In the genomic region with DNA sequence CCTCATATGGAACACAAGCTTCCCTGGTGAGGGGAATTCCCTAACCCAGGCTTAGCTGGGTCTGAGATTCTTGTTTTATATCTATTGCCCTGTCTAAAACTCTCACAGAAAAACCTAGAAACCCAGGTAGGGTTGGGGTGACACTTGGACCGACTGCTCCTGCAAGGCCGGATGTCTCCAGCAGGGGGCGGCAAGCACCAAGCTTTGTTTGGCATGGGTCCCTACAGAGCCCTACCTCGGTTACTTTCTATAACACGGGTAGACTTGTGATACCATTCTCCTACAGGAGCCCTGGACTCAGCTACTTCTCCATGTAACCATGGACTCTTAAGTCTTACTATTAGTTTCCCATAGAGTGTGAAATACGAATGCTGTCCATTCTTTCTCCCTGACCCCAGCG, we compare ENCODE assay signal across 9 mouse cellular contexts. TPM values are rescaled to one million over a fixed set of nuclear protein-coding genes. Genes with fewer than 3 reads are reported as not detected.
DNase-seq lines count a peak whose midpoint lies in the region; ATAC-seq and TF ChIP-seq lines count a peak whose summit lies in the region.
"Had no signal": no experiment of that assay in that cellular context is flagged by ENCODE, and none has a peak within 500 bp of the region (broad histone marks: within the 10 kb centered on the region; RNA-seq: fewer than 3 reads in every experiment).

No protein-coding gene starts in this region.

- TF ChIP-seq CTCF in cerebellum, adult 2 months (IDR thresholded peaks at IDR 0.05; ENCODE audit: borderline replicate concordance, insufficient read depth, low read depth, low read length): peak; percentile 96

- WGBS in cerebellum, adult 2 months: 26% methylated on average over 7 of the region's 7 CpGs
- 22% methylated on average over 7 of the region's 7 CpGs for WGBS in hindbrain, embryonic 16.5 days

- peaks cover 28% of the 10 kb centered on the region for H3K4me1 ChIP-seq in cerebellum, adult 2 months (ENCODE audit: control insufficient read depth, insufficient read depth, low read length)
- H3K4me1 ChIP-seq in hindbrain, embryonic 16.5 days (ENCODE audit: control insufficient read depth, insufficient read depth, low read depth, low read length): no peaks in the 10 kb centered on the region

- DNase-seq in NIH3T3 (ENCODE audit: low read depth): peak; percentile 86
- DNase-seq in cerebellum, adult 2 months: peak; percentile 76 to 89
- DNase-seq in left cerebral cortex, postnatal 14 days (ENCODE audit: low spot score in 2 of 2): peak; percentile 79 to 89
- DNase-seq in mesoderm, embryonic 11.5 days (ENCODE audit: low read depth, low spot score): peak; percentile 77
- DNase-seq in right cerebral cortex, postnatal 4 days: peak; percentile 89
- peak; percentile 59 for DNase-seq in yolk sac, embryonic 10.5 days (ENCODE audit: low spot score)

- H3K36me3 ChIP-seq in hindbrain, embryonic 16.5 days (ENCODE audit: control insufficient read depth, insufficient read depth, low read length): no peaks in the 10 kb centered on the region

- ATAC-seq in frontal cortex, adult (ENCODE audit: low TSS enrichment): peak; percentile 55; the same call in 1 of the 2 replicates
- ATAC-seq in hindbrain, embryonic 16.5 days: peak; percentile 55

- no peak overlapping the region for H3K4me3 ChIP-seq in cerebellum, adult 2 months (replicated peaks; ENCODE audit: insufficient read depth, low read depth, low read length)
- H3K4me3 ChIP-seq in hindbrain, embryonic 16.5 days (ENCODE audit: low read length): no peak overlapping the region

- intact Hi-C loops in left cerebral cortex, postnatal 14 days (cut with DNase I): loop anchor here (1.0 to 10.0 kb wide), 2 partner anchors 56 to 352 kb away; no protein-coding TSS in a partner anchor

- no peak overlapping the region for H3K9ac ChIP-seq in hindbrain, embryonic 16.5 days (ENCODE audit: low read depth, low read length)

- no peak for TF ChIP-seq POLR2A in cerebellum, adult 2 months (IDR thresholded peaks at IDR 0.05; ENCODE audit: borderline replicate concordance, insufficient read depth, low read length)

- no peaks in the 10 kb centered on the region for H3K27me3 ChIP-seq in cerebellum, adult 2 months (ENCODE audit: control insufficient read depth, insufficient read depth, low read length)
- H3K27me3 ChIP-seq in hindbrain, embryonic 16.5 days (replicated peaks; ENCODE audit: control insufficient read depth, insufficient read depth, low read length): no peaks in the 10 kb centered on the region; the same call in 1 of the 2 replicates

- H3K4me2 ChIP-seq in hindbrain, embryonic 16.5 days (ENCODE audit: low read length): no peak overlapping the region

- no peaks in the 10 kb centered on the region for H3K9me3 ChIP-seq in hindbrain, embryonic 16.5 days (ENCODE audit: control insufficient read depth, low read length)

- no peak overlapping the region for H3K27ac ChIP-seq in cerebellum, adult 2 months (ENCODE audit: insufficient read depth, low read length)
- H3K27ac ChIP-seq in hindbrain, embryonic 16.5 days (ENCODE audit: low read depth, low read length): no peak overlapping the region
- H3K27ac ChIP-seq: macrophage had no signal

RNA-seq across cellular contexts. Expression of a gene that starts 43.2 kb away (rescaled TPM):
- polyA plus RNA-seq in cerebellum, adult 2 months (2012; rRNA removed): 71.8 and 74.2 TPM in 2 replicates
- 164 and 193 TPM in 2 replicates for polyA plus RNA-seq in hindbrain, embryonic 16.5 days (2015; fragmentation: Nextera tagmentation; extraction: Ambion mirVana)
- 10 to 100 TPM; 51.0 to 60.4 TPM for total RNA-seq in left cerebral cortex, postnatal 14 days (2021)
- polyA plus RNA-seq: macrophage had no signal

RNA-seq across cellular contexts. Expression of a gene that starts 44.2 kb away (rescaled TPM):
- 51.2 and 55.0 TPM in 2 replicates for polyA plus RNA-seq in cerebellum, adult 2 months (2012; rRNA removed)
- 22.9 and 24.3 TPM in 2 replicates for polyA plus RNA-seq in hindbrain, embryonic 16.5 days (2015; fragmentation: Nextera tagmentation; extraction: Ambion mirVana)
- 1 to 10 TPM; 8.4 to 8.7 TPM for total RNA-seq in left cerebral cortex, postnatal 14 days (2021)
- polyA plus RNA-seq: macrophage had no signal

RNA-seq across cellular contexts. Expression of a gene that starts 54.0 kb away (rescaled TPM):
- 0.13 and 0.18 TPM in 2 replicates for polyA plus RNA-seq in cerebellum, adult 2 months (2012; rRNA removed)
- polyA plus RNA-seq in hindbrain, embryonic 16.5 days (2015; fragmentation: Nextera tagmentation; extraction: Ambion mirVana): not detected in 2 replicates
- not detected for total RNA-seq in left cerebral cortex, postnatal 14 days (2021)
- polyA plus RNA-seq: macrophage had no signal
